Mouse (Mus musculus): ENCODE measurements around the gene Fzd7. TPM values are rescaled to one million over a fixed set of nuclear protein-coding genes. Genes with fewer than 3 reads are reported as not detected.

The Fzd7 gene
- polyA plus RNA-seq, 1 experiment from 2014 or later, result 1.9 TPM

DNA sequence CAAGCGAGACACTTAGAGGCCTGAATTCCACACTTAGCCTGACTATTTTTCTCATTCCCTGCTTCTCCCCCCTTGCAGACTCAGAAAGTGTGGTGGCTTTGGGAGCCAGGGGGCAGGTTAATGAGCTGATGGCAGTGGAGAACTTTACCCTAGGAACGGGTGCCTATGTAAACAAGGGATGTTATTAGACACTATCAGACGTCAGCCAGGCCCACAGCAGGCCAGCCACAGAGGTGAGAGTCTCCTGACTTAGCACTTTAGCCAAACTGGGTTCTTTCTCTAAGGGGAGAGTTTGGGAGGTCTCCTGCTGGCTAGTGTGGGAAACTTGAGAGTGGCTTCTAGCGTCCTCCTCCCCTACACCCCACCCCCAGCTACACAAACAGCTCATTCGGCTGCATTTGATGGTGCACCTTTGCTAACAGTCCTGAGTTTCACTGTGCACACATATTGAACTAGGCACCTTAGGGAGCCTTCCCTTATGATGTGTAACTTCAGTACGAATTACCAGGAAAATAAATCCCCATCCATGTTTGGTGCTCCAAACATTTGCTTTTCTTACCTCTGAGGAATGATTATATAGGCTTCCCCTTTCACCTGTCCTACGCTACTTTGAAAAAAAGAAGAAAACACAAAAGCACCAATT lies 21.6 kb downstream of the Fzd7 start:
- Histone ChIP-seq H3K9me3 (ENCODE audit: control insufficient read depth, low read length) (no peaks in the 10 kb centered on the region), H3K4me3 (ENCODE audit: low read length) (no peak overlapping the region), H3K36me3 (ENCODE audit: control insufficient read depth, insufficient read depth, low read length) (no peaks in the 10 kb centered on the region), H3K27me3 (replicated peaks; ENCODE audit: control insufficient read depth, insufficient read depth, low read length) (no peaks in the 10 kb centered on the region), H3K4me1 (ENCODE audit: control insufficient read depth, insufficient read depth, low read depth, low read length) (no peaks in the 10 kb centered on the region), H3K9ac (ENCODE audit: low read depth, low read length) (no peak overlapping the region), H3K27ac (ENCODE audit: low read depth, low read length) (no peak overlapping the region), H3K4me2 (ENCODE audit: low read length) (no peak overlapping the region)
- 62% methylated on average over 7 of the region's 7 CpGs for WGBS
- no peak for ATAC-seq

GRCm38 (mm10) chr1:59504302-59504700 lies 22.1 kb downstream of the Fzd7 start:
- H3K27me3 ChIP-seq (replicated peaks; ENCODE audit: control insufficient read depth, insufficient read depth, low read length), result no peaks in the 10 kb centered on the region
- no peaks in the 10 kb centered on the region for H3K4me1 ChIP-seq (ENCODE audit: control insufficient read depth, insufficient read depth, low read depth, low read length)
- H3K4me2 ChIP-seq (ENCODE audit: low read length), result no peak overlapping the region
- no peak overlapping the region for H3K4me3 ChIP-seq (ENCODE audit: low read length)
- H3K36me3 ChIP-seq (ENCODE audit: control insufficient read depth, insufficient read depth, low read length), result no peaks in the 10 kb centered on the region
- no peak overlapping the region for H3K27ac ChIP-seq (ENCODE audit: low read depth, low read length)
- no peak overlapping the region for H3K9ac ChIP-seq (ENCODE audit: low read depth, low read length)
- WGBS, result 86% methylated on average over 2 of the region's 2 CpGs
- H3K9me3 ChIP-seq (ENCODE audit: control insufficient read depth, low read length), result no peaks in the 10 kb centered on the region
- no peak for ATAC-seq

- Histone ChIP-seq H3K4me3 (ENCODE audit: low read length) (no peak overlapping the region), H3K4me1 (ENCODE audit: control insufficient read depth, insufficient read depth, low read depth, low read length) (no peaks in the 10 kb centered on the region), H3K36me3 (ENCODE audit: control insufficient read depth, insufficient read depth, low read length) (no peaks in the 10 kb centered on the region), H3K9me3 (ENCODE audit: control insufficient read depth, low read length) (no peaks in the 10 kb centered on the region), H3K27me3 (replicated peaks; ENCODE audit: control insufficient read depth, insufficient read depth, low read length) (no peaks in the 10 kb centered on the region; the same call in 1 of the 2 replicates), H3K4me2 (ENCODE audit: low read length) (no peak overlapping the region), H3K27ac (ENCODE audit: low read depth, low read length) (no peak overlapping the region), H3K9ac (ENCODE audit: low read depth, low read length) (no peak overlapping the region)
- ATAC-seq, result peak; percentile 77
- 24% methylated on average over 17 of the region's 17 CpGs for WGBS
Observed at GRCm38 (mm10) chr1:59508463-59509139, 26.4 kb downstream of the Fzd7 start.

- H3K4me3 ChIP-seq (ENCODE audit: low read length), result no peak overlapping the region
- H3K9ac ChIP-seq (ENCODE audit: low read depth, low read length), result no peak overlapping the region
- ATAC-seq, result no peak
- H3K4me1 ChIP-seq (ENCODE audit: control insufficient read depth, insufficient read depth, low read depth, low read length), result peaks cover 9% of the 10 kb centered on the region
- WGBS, result 67% methylated on average over 9 of the region's 9 CpGs
- H3K9me3 ChIP-seq (ENCODE audit: control insufficient read depth, low read length), result no peaks in the 10 kb centered on the region
- H3K4me2 ChIP-seq (ENCODE audit: low read length), result no peak overlapping the region
- H3K36me3 ChIP-seq (ENCODE audit: control insufficient read depth, insufficient read depth, low read length), result no peaks in the 10 kb centered on the region
- H3K27ac ChIP-seq (ENCODE audit: low read depth, low read length), result no peak overlapping the region
- no peaks in the 10 kb centered on the region; the same call in 1 of the 2 replicates for H3K27me3 ChIP-seq (replicated peaks; ENCODE audit: control insufficient read depth, insufficient read depth, low read length)
Observed at GRCm38 (mm10) chr1:59511566-59512270, 29.5 kb downstream of the Fzd7 start.

- under 1% methylated on average over 25 of the region's 25 CpGs for WGBS
- Histone ChIP-seq H3K27ac (ENCODE audit: low read depth, low read length) (peak within 1 kb of the TSS; percentile 82), H3K4me2 (ENCODE audit: low read length) (peak within 1 kb of the TSS; percentile 65), H3K9ac (ENCODE audit: low read depth, low read length) (peak within 1 kb of the TSS; percentile 64), H3K9me3 (ENCODE audit: control insufficient read depth, low read length) (no peaks in the 10 kb centered on the region), H3K4me1 (ENCODE audit: control insufficient read depth, insufficient read depth, low read depth, low read length) (peaks cover 13% of the 10 kb centered on the region), H3K27me3 (replicated peaks; ENCODE audit: control insufficient read depth, insufficient read depth, low read length) (no peaks in the 10 kb centered on the region; the same call in 1 of the 2 replicates), H3K4me3 (ENCODE audit: low read length) (peak within 1 kb of the TSS; percentile 33), H3K36me3 (ENCODE audit: control insufficient read depth, insufficient read depth, low read length) (no peaks in the 10 kb centered on the region)
- ATAC-seq, result peak; percentile 96
Observed at GRCm38 (mm10) chr1:59516026-59516917, 34.0 kb downstream of the Fzd7 start, which contains the start of gene Gm973. TSS of gene Gm973 (plus strand) at chr1:59516264.

DNA sequence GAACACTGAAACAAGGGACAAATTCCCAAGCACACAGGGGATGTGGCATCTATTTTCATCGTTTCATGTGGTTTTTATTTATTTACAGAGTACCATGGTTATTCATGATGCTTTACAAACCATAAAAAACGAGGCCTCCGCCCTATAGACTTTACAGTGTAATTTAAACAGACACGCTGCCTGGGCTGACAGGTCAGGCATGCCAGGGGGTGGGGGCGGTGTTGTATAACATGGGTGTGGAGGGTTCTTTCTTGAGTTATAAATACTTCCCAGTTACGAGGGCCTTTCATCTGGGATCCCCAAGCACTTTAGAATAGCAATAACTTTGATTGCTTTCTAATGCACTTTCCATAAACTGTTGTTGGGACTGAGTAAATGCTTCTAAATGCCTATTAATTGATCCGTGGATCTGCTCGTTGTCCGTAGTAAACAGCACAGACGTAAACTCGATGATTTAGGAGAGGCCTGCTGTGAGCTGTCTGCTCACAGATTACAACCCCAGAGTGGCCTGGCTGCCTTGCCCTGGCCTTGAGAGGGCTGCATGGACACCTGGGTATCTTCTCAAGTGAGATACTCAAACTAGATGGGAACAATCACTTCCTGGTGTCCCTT lies 38.1 kb downstream of the Fzd7 start:
- WGBS, result 44% methylated on average over 11 of the region's 11 CpGs
- no peak for ATAC-seq
- Histone ChIP-seq H3K4me3 (ENCODE audit: low read length) (no peak overlapping the region), H3K27me3 (replicated peaks; ENCODE audit: control insufficient read depth, insufficient read depth, low read length) (no peaks in the 10 kb centered on the region), H3K36me3 (ENCODE audit: control insufficient read depth, insufficient read depth, low read length) (no peaks in the 10 kb centered on the region), H3K4me2 (ENCODE audit: low read length) (no peak overlapping the region), H3K9me3 (ENCODE audit: control insufficient read depth, low read length) (no peaks in the 10 kb centered on the region), H3K4me1 (ENCODE audit: control insufficient read depth, insufficient read depth, low read depth, low read length) (peaks cover 16% of the 10 kb centered on the region), H3K9ac (ENCODE audit: low read depth, low read length) (no peak overlapping the region), H3K27ac (ENCODE audit: low read depth, low read length) (no peak overlapping the region)

DNA sequence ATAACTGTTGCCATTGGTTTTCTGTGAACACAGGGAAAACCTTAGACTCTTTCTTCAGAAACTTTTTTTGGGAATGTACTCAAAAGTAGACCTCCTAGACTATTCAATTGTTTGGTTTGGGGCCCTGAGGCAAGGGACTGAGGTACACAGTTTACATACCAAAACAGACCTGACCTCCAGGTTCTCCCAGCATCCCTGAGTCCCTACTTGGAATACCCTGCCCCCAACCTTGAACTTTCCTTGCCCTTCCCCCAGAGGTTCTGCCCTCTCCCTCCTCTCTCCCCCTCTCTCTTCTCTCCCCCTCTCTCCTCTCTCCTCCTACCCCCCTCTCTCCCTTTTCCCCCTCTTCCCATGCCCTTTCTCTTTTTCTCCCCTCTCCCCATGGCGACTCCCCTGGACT lies 40.2 kb downstream of the Fzd7 start:
- Histone ChIP-seq H3K4me1 (ENCODE audit: control insufficient read depth, insufficient read depth, low read depth, low read length) (peaks cover 3% of the 10 kb centered on the region), H3K4me2 (ENCODE audit: low read length) (no peak overlapping the region), H3K27ac (ENCODE audit: low read depth, low read length) (no peak overlapping the region), H3K36me3 (ENCODE audit: control insufficient read depth, insufficient read depth, low read length) (no peaks in the 10 kb centered on the region), H3K9me3 (ENCODE audit: control insufficient read depth, low read length) (no peaks in the 10 kb centered on the region), H3K27me3 (replicated peaks; ENCODE audit: control insufficient read depth, insufficient read depth, low read length) (no peaks in the 10 kb centered on the region), H3K4me3 (ENCODE audit: low read length) (no peak overlapping the region), H3K9ac (ENCODE audit: low read depth, low read length) (no peak overlapping the region)
- WGBS, result 57% methylated on average over 1 of the region's 1 CpGs
- no peak for ATAC-seq

DNA sequence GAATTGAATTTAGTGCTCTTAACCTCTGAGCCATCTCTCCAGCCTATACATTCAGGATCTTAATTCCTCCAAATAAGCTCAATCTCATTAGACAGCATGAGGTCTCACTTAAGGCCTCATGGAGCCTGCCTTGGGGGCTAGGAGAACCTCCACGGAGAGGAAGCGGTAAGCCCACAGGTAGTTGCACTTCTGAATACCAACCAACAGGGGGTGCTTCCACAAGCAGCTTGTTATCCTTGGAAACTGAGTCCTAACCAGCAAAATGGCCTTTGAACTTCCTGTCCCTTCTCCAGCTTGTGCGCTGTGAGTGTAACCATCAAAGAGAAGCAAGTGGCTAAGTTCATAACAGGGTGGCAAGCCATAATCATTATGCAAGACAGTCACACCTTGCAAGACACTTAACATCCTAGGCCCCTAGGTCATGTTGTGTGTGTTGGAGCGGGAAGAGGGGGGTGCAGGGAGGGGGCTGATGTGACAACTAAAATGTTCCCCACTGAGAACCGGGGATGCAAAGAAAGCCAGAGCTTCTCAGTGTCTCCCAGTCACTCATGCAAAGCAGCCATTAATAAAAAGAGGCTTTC lies 41.2 kb downstream of the Fzd7 start:
- no peaks in the 10 kb centered on the region for H3K36me3 ChIP-seq (ENCODE audit: control insufficient read depth, insufficient read depth, low read length)
- peaks cover 3% of the 10 kb centered on the region for H3K4me1 ChIP-seq (ENCODE audit: control insufficient read depth, insufficient read depth, low read depth, low read length)
- H3K4me3 ChIP-seq (ENCODE audit: low read length), result no peak overlapping the region
- H3K27me3 ChIP-seq (replicated peaks; ENCODE audit: control insufficient read depth, insufficient read depth, low read length), result no peaks in the 10 kb centered on the region
- WGBS, result 41% methylated on average over 5 of the region's 5 CpGs
- no peak for ATAC-seq
- H3K27ac ChIP-seq (ENCODE audit: low read depth, low read length), result no peak overlapping the region
- H3K9me3 ChIP-seq (ENCODE audit: control insufficient read depth, low read length), result no peaks in the 10 kb centered on the region
- no peak overlapping the region for H3K9ac ChIP-seq (ENCODE audit: low read depth, low read length)
- no peak overlapping the region for H3K4me2 ChIP-seq (ENCODE audit: low read length)

All from hindbrain, embryonic 16.5 days (tissue).